Mouse (Mus musculus): ENCODE results near the gene Lrrc3.

GRCm38 (mm10) chr10:77880305-77880704, 22.0 kb downstream of the Lrrc3 start:
- TF ChIP-seq POLR2A (IDR thresholded peaks at IDR 0.05; ENCODE audit: low read depth, low read length) (no peak), CTCF (conservative IDR thresholded peaks at IDR 0.05; ENCODE audit: insufficient read depth, insufficient read length, low read depth, low read length) (peak; percentile 33; the same call in 1 of the 2 replicates)
